Mouse (Mus musculus): Measurements from ENCODE around the gene Castor1. TPM values are rescaled to one million over a fixed set of nuclear protein-coding genes. Genes with fewer than 3 reads are reported as not detected.

Gene Castor1
- polyA plus RNA-seq, 1 experiment from 2014 or later: 2.3 TPM

- 49% methylated on average over 2 of the region's 2 CpGs for WGBS
- no peak for ATAC-seq
- no peak overlapping the region for H3K4me2 ChIP-seq (ENCODE audit: low read length)
- no peak overlapping the region for H3K4me3 ChIP-seq (replicated peaks; ENCODE audit: low read length)
- H3K9ac ChIP-seq (replicated peaks; ENCODE audit: low read depth, low read length): no peak overlapping the region
- H3K27ac ChIP-seq (ENCODE audit: low read length): no peak overlapping the region
- no peaks in the 10 kb centered on the region for H3K27me3 ChIP-seq (replicated peaks; ENCODE audit: control insufficient read depth, insufficient read depth, low read length)
- no peaks in the 10 kb centered on the region for H3K9me3 ChIP-seq (ENCODE audit: control insufficient read depth, low read length)
- H3K4me1 ChIP-seq (replicated peaks; ENCODE audit: control insufficient read depth, insufficient read depth, low read length): no peaks in the 10 kb centered on the region
- no peaks in the 10 kb centered on the region for H3K36me3 ChIP-seq (ENCODE audit: control insufficient read depth, insufficient read depth)
Observed at GRCm38 (mm10) chr11:4203705-4204074, 14.3 kb upstream of the Castor1 start.

- Histone ChIP-seq H3K27me3 (replicated peaks; ENCODE audit: control insufficient read depth, insufficient read depth, low read length) (no peaks in the 10 kb centered on the region), H3K4me1 (replicated peaks; ENCODE audit: control insufficient read depth, insufficient read depth, low read length) (no peaks in the 10 kb centered on the region), H3K4me2 (ENCODE audit: low read length) (no peak overlapping the region), H3K4me3 (replicated peaks; ENCODE audit: low read length) (no peak overlapping the region), H3K27ac (ENCODE audit: low read length) (no peak overlapping the region), H3K9me3 (ENCODE audit: control insufficient read depth, low read length) (no peaks in the 10 kb centered on the region), H3K36me3 (ENCODE audit: control insufficient read depth, insufficient read depth) (no peaks in the 10 kb centered on the region), H3K9ac (replicated peaks; ENCODE audit: low read depth, low read length) (no peak overlapping the region)
- WGBS: 85% methylated on average over 5 of the region's 5 CpGs
- no peak for ATAC-seq
Observed at GRCm38 (mm10) chr11:4205097-4205655, 12.8 kb upstream of the Castor1 start.

- Histone ChIP-seq H3K4me2 (ENCODE audit: low read length) (no peak overlapping the region), H3K9me3 (ENCODE audit: control insufficient read depth, low read length) (no peaks in the 10 kb centered on the region), H3K4me1 (replicated peaks; ENCODE audit: control insufficient read depth, insufficient read depth, low read length) (no peaks in the 10 kb centered on the region), H3K9ac (replicated peaks; ENCODE audit: low read depth, low read length) (no peak overlapping the region), H3K4me3 (replicated peaks; ENCODE audit: low read length) (no peak overlapping the region), H3K27me3 (replicated peaks; ENCODE audit: control insufficient read depth, insufficient read depth, low read length) (no peaks in the 10 kb centered on the region), H3K36me3 (ENCODE audit: control insufficient read depth, insufficient read depth) (no peaks in the 10 kb centered on the region), H3K27ac (ENCODE audit: low read length) (no peak overlapping the region)
- WGBS: 89% methylated on average over 7 of the region's 7 CpGs
- no peak for ATAC-seq
Observed at GRCm38 (mm10) chr11:4205951-4206350, 12.1 kb upstream of the Castor1 start.

- no peak overlapping the region for H3K27ac ChIP-seq (ENCODE audit: low read length)
- no peak overlapping the region for H3K4me3 ChIP-seq (replicated peaks; ENCODE audit: low read length)
- 81% methylated on average over 6 of the region's 6 CpGs for WGBS
- no peak for ATAC-seq
- H3K9ac ChIP-seq (replicated peaks; ENCODE audit: low read depth, low read length): no peak overlapping the region
- no peak overlapping the region for H3K4me2 ChIP-seq (ENCODE audit: low read length)
- H3K36me3 ChIP-seq (ENCODE audit: control insufficient read depth, insufficient read depth): no peaks in the 10 kb centered on the region
- H3K27me3 ChIP-seq (replicated peaks; ENCODE audit: control insufficient read depth, insufficient read depth, low read length): no peaks in the 10 kb centered on the region
- H3K4me1 ChIP-seq (replicated peaks; ENCODE audit: control insufficient read depth, insufficient read depth, low read length): no peaks in the 10 kb centered on the region
- H3K9me3 ChIP-seq (ENCODE audit: control insufficient read depth, low read length): no peaks in the 10 kb centered on the region
Observed at GRCm38 (mm10) chr11:4206563-4206962, 11.5 kb upstream of the Castor1 start.

GRCm38 (mm10) chr11:4207655-4208054, 10.4 kb upstream of the Castor1 start:
- no peak overlapping the region for H3K4me3 ChIP-seq (replicated peaks; ENCODE audit: low read length)
- H3K9me3 ChIP-seq (ENCODE audit: control insufficient read depth, low read length): no peaks in the 10 kb centered on the region
- WGBS: 96% methylated on average over 9 of the region's 9 CpGs
- H3K27me3 ChIP-seq (replicated peaks; ENCODE audit: control insufficient read depth, insufficient read depth, low read length): no peaks in the 10 kb centered on the region
- no peak overlapping the region for H3K27ac ChIP-seq (ENCODE audit: low read length)
- H3K9ac ChIP-seq (replicated peaks; ENCODE audit: low read depth, low read length): no peak overlapping the region
- H3K36me3 ChIP-seq (ENCODE audit: control insufficient read depth, insufficient read depth): peaks cover under 1% of the 10 kb centered on the region; the same call in 1 of the 2 replicates
- H3K4me1 ChIP-seq (replicated peaks; ENCODE audit: control insufficient read depth, insufficient read depth, low read length): no peaks in the 10 kb centered on the region
- H3K4me2 ChIP-seq (ENCODE audit: low read length): no peak overlapping the region
- ATAC-seq: no peak

GRCm38 (mm10) chr11:4209556-4209955, 8.5 kb upstream of the Castor1 start:
- no peak overlapping the region for H3K4me3 ChIP-seq (replicated peaks; ENCODE audit: low read length)
- no peak for ATAC-seq
- no peaks in the 10 kb centered on the region for H3K4me1 ChIP-seq (replicated peaks; ENCODE audit: control insufficient read depth, insufficient read depth, low read length)
- H3K9ac ChIP-seq (replicated peaks; ENCODE audit: low read depth, low read length): no peak overlapping the region
- peaks cover 4% of the 10 kb centered on the region for H3K36me3 ChIP-seq (ENCODE audit: control insufficient read depth, insufficient read depth)
- H3K4me2 ChIP-seq (ENCODE audit: low read length): no peak overlapping the region
- WGBS: 77% methylated on average over 5 of the region's 5 CpGs
- H3K9me3 ChIP-seq (ENCODE audit: control insufficient read depth, low read length): no peaks in the 10 kb centered on the region
- no peaks in the 10 kb centered on the region for H3K27me3 ChIP-seq (replicated peaks; ENCODE audit: control insufficient read depth, insufficient read depth, low read length)
- H3K27ac ChIP-seq (ENCODE audit: low read length): no peak overlapping the region

GRCm38 (mm10) chr11:4210786-4211185, 7.2 kb upstream of the Castor1 start:
- H3K4me2 ChIP-seq (ENCODE audit: low read length): no peak overlapping the region
- H3K36me3 ChIP-seq (ENCODE audit: control insufficient read depth, insufficient read depth): peaks cover 8% of the 10 kb centered on the region
- no peaks in the 10 kb centered on the region for H3K9me3 ChIP-seq (ENCODE audit: control insufficient read depth, low read length)
- no peak for ATAC-seq
- WGBS: 91% methylated on average over 1 of the region's 1 CpGs
- H3K9ac ChIP-seq (replicated peaks; ENCODE audit: low read depth, low read length): no peak overlapping the region
- H3K4me1 ChIP-seq (replicated peaks; ENCODE audit: control insufficient read depth, insufficient read depth, low read length): no peaks in the 10 kb centered on the region
- no peak overlapping the region for H3K4me3 ChIP-seq (replicated peaks; ENCODE audit: low read length)
- H3K27ac ChIP-seq (ENCODE audit: low read length): no peak overlapping the region
- H3K27me3 ChIP-seq (replicated peaks; ENCODE audit: control insufficient read depth, insufficient read depth, low read length): no peaks in the 10 kb centered on the region

GRCm38 (mm10) chr11:4213107-4213506, 4.9 kb upstream of the Castor1 start:
- Histone ChIP-seq H3K4me1 (replicated peaks; ENCODE audit: control insufficient read depth, insufficient read depth, low read length) (peaks cover 5% of the 10 kb centered on the region), H3K36me3 (ENCODE audit: control insufficient read depth, insufficient read depth) (peaks cover 8% of the 10 kb centered on the region), H3K4me3 (replicated peaks; ENCODE audit: low read length) (no peak overlapping the region), H3K9ac (replicated peaks; ENCODE audit: low read depth, low read length) (no peak overlapping the region), H3K27ac (ENCODE audit: low read length) (no peak overlapping the region), H3K9me3 (ENCODE audit: control insufficient read depth, low read length) (peaks cover 6% of the 10 kb centered on the region), H3K27me3 (replicated peaks; ENCODE audit: control insufficient read depth, insufficient read depth, low read length) (peaks cover 7% of the 10 kb centered on the region; the same call in 1 of the 2 replicates), H3K4me2 (ENCODE audit: low read length) (no peak overlapping the region)
- 94% methylated on average over 10 of the region's 10 CpGs for WGBS
- no peak for ATAC-seq

GRCm38 (mm10) chr11:4214572-4214971, 3.5 kb upstream of the Castor1 start:
- H3K4me2 ChIP-seq (ENCODE audit: low read length): no peak overlapping the region

GRCm38 (mm10) chr11:4215061-4215460, 3.0 kb upstream of the Castor1 start:
- no peak overlapping the region for H3K9ac ChIP-seq (replicated peaks; ENCODE audit: low read depth, low read length)
- H3K36me3 ChIP-seq (ENCODE audit: control insufficient read depth, insufficient read depth): peaks cover 8% of the 10 kb centered on the region
- H3K4me2 ChIP-seq (ENCODE audit: low read length): no peak overlapping the region
- H3K9me3 ChIP-seq (ENCODE audit: control insufficient read depth, low read length): peaks cover 6% of the 10 kb centered on the region
- ATAC-seq: no peak
- no peak overlapping the region for H3K27ac ChIP-seq (ENCODE audit: low read length)
- peaks cover 10% of the 10 kb centered on the region for H3K27me3 ChIP-seq (replicated peaks; ENCODE audit: control insufficient read depth, insufficient read depth, low read length)
- H3K4me1 ChIP-seq (replicated peaks; ENCODE audit: control insufficient read depth, insufficient read depth, low read length): peaks cover 8% of the 10 kb centered on the region
- 91% methylated on average over 10 of the region's 10 CpGs for WGBS
- H3K4me3 ChIP-seq (replicated peaks; ENCODE audit: low read length): no peak overlapping the region

More at GRCm38 (mm10) chr11:4214572-4214971, 3.5 kb upstream of the Castor1 start:
- no peak overlapping the region for H3K9ac ChIP-seq (replicated peaks; ENCODE audit: low read depth, low read length)
- H3K27ac ChIP-seq (ENCODE audit: low read length): no peak overlapping the region
- peaks cover 8% of the 10 kb centered on the region for H3K36me3 ChIP-seq (ENCODE audit: control insufficient read depth, insufficient read depth)
- peaks cover 10% of the 10 kb centered on the region for H3K27me3 ChIP-seq (replicated peaks; ENCODE audit: control insufficient read depth, insufficient read depth, low read length)
- H3K4me3 ChIP-seq (replicated peaks; ENCODE audit: low read length): no peak overlapping the region
- ATAC-seq: no peak
- 93% methylated on average over 14 of the region's 14 CpGs for WGBS
- peaks cover 6% of the 10 kb centered on the region for H3K9me3 ChIP-seq (ENCODE audit: control insufficient read depth, low read length)
- H3K4me1 ChIP-seq (replicated peaks; ENCODE audit: control insufficient read depth, insufficient read depth, low read length): peaks cover 8% of the 10 kb centered on the region
